Mouse (Mus musculus): ENCODE measurements around the gene Osbpl11.

- TF ChIP-seq POLR2A (IDR thresholded peaks at IDR 0.05; ENCODE audit: low read depth, low read length), result no peak
- no peak for TF ChIP-seq CTCF (IDR thresholded peaks at IDR 0.05; ENCODE audit: extremely low read depth, insufficient read depth, insufficient read length, insufficient replicate concordance)
Measured at GRCm38 (mm10) chr16:33271824-33272223, 87.0 kb downstream of the Osbpl11 start.

All from spleen, adult 2 months (tissue).